Mouse (Mus musculus) brown adipose tissue, adult 24 weeks (tissue): ENCODE results near the gene Col12a1. TPM values are rescaled to one million over a fixed set of nuclear protein-coding genes. Genes with fewer than 3 reads are reported as not detected.

Experiments
- H3K27ac ChIP-seq: fragments of 200-500 bp; replicated peaks from 2 replicates; pipeline ENCODE4 v1.5.1; 2012; ENCODE audit warnings: low read depth, mild to moderate bottlenecking, low read length
- H3K4me1 ChIP-seq: fragments of 200-500 bp; 2 replicates; pipeline ENCODE4 v1.6.1; 2012; ENCODE audit warnings: low read length, mixed read lengths; ENCODE audit not compliant: control insufficient read depth, insufficient read depth, insufficient read length
- H3K4me3 ChIP-seq: fragments of 200-500 bp; 2 replicates; pipeline ENCODE4 v1.5.1; 2012; ENCODE audit warnings: low read depth, mild to moderate bottlenecking, low read length, moderate library complexity; ENCODE audit not compliant: insufficient read depth
- polyA plus RNA-seq: library from polyadenylated mRNA; stranded (reverse); fragments of >200 nt; gene quantifications from 2 replicates; pipeline ENCODE4 v1.2.4, GENCODE M21; 2012; ENCODE audit not compliant: missing spikeins, insufficient read depth, insufficient read length

Col12a1 gene
- polyA plus RNA-seq, 1 experiment = 5.5 TPM

DNA sequence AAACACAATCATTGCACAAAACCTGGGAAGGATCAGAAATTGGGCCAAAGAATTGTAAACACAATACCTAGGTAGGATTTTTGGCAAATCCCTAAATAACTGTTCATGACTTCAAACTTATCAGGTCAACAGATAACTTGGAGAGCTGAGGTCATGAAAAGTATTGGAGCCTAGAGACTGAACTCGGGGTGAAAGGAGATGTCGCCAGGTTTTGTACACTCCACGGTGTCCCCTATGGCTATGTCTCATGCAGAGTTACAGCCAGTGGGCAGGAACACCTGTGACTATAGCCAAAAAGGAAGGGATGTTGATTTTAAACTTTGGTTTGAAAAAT, 118.4 kb downstream of the Col12a1 start:
- H3K4me1 ChIP-seq = no peaks in the 10 kb centered on the region
- H3K27ac ChIP-seq = no peak overlapping the region
- no peak overlapping the region for H3K4me3 ChIP-seq

GRCm38 (mm10) chr9:79599395-79600236, 119.0 kb downstream of the Col12a1 start:
- H3K4me3 ChIP-seq = no peak overlapping the region
- no peaks in the 10 kb centered on the region for H3K4me1 ChIP-seq
- H3K27ac ChIP-seq = no peak overlapping the region

DNA sequence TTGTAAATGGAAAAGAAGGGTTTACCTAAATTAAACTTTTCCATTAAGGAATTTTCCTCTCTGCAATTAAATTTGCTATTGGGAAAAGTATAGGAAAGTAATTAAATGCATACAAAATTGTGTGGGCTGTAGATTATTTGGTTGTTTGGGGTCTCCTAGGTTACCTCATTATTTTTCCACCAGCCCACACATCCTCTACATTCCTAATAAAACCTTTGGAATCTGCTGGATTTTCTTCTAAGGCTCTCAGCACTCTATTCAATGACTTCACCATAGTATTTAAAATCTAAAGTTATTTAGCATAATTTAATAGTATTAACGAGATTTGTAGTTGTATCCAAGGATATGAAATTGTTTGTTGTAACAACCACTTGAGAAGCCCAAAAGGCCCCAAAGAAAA, 120.1 kb downstream of the Col12a1 start:
- no peak overlapping the region for H3K4me3 ChIP-seq
- no peaks in the 10 kb centered on the region for H3K4me1 ChIP-seq
- no peak overlapping the region for H3K27ac ChIP-seq

GRCm38 (mm10) chr9:79586415-79587195, 132.0 kb downstream of the Col12a1 start:
- Histone ChIP-seq H3K4me3 (no peak overlapping the region), H3K27ac (no peak overlapping the region), H3K4me1 (no peaks in the 10 kb centered on the region)

DNA sequence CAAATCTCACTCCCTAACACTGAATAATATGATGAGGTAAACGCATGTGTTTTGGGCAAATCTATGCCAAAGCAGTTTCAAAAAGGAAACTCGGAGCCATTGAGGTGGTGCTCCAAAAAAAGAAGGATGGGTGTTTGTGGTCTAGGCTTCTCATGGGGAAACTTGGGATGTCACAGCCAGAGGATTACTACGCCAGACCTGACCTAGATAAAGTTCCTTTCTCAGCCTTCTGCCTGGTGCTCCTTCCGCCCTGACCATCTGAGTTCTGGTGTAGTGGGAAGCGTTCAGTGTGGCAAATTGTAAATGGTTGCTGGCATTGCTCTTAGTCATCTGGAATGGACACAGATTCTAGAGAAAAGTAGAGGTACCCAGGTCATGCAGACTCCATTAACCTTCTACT, 151.8 kb downstream of the Col12a1 start:
- H3K4me1 ChIP-seq = no peaks in the 10 kb centered on the region
- no peak overlapping the region for H3K27ac ChIP-seq
- H3K4me3 ChIP-seq = no peak overlapping the region

DNA sequence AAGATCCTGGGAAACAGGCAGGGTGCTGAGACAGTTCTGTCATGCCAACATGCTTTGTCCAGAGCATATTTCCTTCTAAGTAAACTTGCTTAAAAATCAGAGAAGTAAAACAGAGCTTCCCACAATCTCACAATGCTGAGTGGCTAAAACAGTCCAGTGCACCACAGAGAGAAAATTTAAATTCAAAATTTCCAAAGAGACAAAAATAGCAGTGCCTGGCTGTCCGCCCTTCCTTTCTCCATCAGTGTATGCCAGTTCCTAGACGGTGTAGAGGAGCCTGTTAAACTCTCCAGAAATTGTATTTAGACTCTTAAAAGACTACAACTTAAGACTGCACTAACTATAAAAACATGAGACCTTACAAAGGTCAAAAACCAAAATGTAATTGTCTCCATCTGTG, 165.3 kb downstream of the Col12a1 start:
- Histone ChIP-seq H3K27ac (no peak overlapping the region), H3K4me1 (no peaks in the 10 kb centered on the region), H3K4me3 (no peak overlapping the region)

Other genes with a start within 250 kb of the Col12a1 start
- 3,082 and 3,212 TPM in 2 replicates for gene Cox7a2, start 41.0 kb upstream of the Col12a1 start, polyA plus RNA-seq
- gene Tmem30a, start 74.7 kb upstream of the Col12a1 start, polyA plus RNA-seq = 61.6 and 79.5 TPM in 2 replicates